Mouse (Mus musculus): ENCODE measurements at regions not wholly inside any gene's neighbourhood (a gene's known extent, or its start where the extent isn't known, plus 50 kb on each side); places are given as distances from the start of the nearest gene placed in this dataset.

DNA sequence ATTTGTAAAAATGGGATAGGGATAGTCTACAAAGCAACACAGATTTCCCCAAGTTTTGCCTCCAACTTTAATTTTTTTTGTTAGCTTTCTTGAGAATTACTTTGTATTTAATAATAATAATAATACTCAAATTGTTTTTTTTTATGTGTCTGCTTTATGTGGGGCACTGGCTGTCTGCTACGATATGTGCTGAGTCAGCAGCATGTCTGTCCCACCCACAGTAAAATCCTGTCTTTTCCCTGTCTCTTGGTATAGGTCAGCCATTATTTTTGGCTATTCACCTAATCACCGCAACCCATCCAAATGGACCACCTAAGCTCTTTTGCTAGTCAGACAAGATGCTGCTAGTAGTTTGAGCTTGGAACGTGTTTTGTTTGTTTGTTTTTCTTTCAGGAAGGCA lies 473.0 kb downstream of the Hs3st4 start:
- Histone ChIP-seq H3K27me3 (ENCODE audit: control insufficient read depth, insufficient read depth, low read length) (no peaks in the 10 kb centered on the region), H3K27ac (ENCODE audit: control insufficient read depth, insufficient read depth, low read depth, low read length) (no peak overlapping the region), H3K4me3 (ENCODE audit: control insufficient read depth, low read depth, low read length) (no peak overlapping the region), H3K36me3 (ENCODE audit: control insufficient read depth, insufficient read depth, low read length) (no peaks in the 10 kb centered on the region), H3K4me1 (ENCODE audit: control insufficient read depth, insufficient read depth, low read length) (no peaks in the 10 kb centered on the region)
- no peak for TF ChIP-seq CTCF (IDR thresholded peaks at IDR 0.05; ENCODE audit: control insufficient read depth, insufficient read depth, insufficient replicate concordance, low read depth, low read length)
- TF ChIP-seq POLR2A (IDR thresholded peaks at IDR 0.05; ENCODE audit: control insufficient read depth, low read depth, low read length), result no peak

DNA sequence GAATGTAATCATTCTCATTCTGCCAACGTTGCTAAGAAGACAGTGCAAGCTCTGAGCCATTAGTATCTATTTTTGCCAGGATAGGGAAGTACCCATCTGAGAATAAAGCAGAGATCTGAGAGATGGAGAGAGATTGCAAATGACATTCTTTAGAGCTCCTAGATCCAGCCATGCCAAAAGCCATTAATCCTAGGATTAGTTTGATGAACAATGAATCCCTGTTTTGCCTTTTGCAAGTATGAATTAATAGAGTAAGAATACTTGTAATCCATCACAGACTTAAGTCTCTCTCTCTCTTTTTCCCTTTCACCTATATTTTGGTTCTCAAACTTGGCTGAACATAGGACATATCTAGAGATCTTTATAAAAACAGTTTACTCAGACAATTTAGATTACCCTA lies 504.7 kb downstream of the Hs3st4 start:
- Histone ChIP-seq H3K36me3 (ENCODE audit: control insufficient read depth, insufficient read depth, low read length) (no peaks in the 10 kb centered on the region), H3K4me3 (ENCODE audit: control insufficient read depth, low read depth, low read length) (no peak overlapping the region), H3K4me1 (ENCODE audit: control insufficient read depth, insufficient read depth, low read length) (no peaks in the 10 kb centered on the region), H3K27me3 (ENCODE audit: control insufficient read depth, insufficient read depth, low read length) (no peaks in the 10 kb centered on the region), H3K27ac (ENCODE audit: control insufficient read depth, insufficient read depth, low read depth, low read length) (no peak overlapping the region)
- no peak for TF ChIP-seq POLR2A (IDR thresholded peaks at IDR 0.05; ENCODE audit: control insufficient read depth, low read depth, low read length)
- TF ChIP-seq CTCF (IDR thresholded peaks at IDR 0.05; ENCODE audit: control insufficient read depth, insufficient read depth, insufficient replicate concordance, low read depth, low read length), result no peak

DNA sequence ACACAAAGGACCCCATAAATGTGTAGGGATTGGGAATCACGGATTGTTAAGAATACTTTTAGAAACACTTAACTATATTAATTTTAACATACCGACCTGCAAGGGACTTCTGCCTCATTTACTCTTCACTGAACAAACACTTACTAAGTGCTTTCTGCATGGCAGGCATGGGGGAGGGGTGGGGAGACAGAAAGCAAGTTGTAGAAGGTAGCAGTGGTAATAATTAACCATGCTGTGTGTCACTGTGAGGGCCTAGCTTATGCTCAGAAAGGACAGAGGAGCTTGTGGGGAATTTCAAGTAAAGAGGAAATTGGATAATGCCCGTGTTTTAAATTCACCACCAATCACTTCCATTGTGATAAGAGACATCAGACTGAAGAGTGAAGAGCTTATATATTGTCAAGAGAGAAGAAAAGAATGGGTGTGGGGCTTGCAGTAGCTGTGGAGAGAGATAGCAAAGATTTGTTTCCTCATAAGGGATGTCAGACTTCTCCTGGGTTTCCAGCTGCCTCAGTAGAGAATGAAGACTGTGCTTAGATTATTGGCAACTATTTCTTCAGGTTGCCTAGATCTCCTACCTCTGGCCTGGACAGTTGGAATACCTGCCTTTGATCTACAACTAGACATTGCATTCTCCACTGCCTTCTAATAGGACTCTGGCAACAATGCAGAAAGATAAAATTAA lies 508.6 kb downstream of the Hs3st4 start:
- H3K27ac ChIP-seq (ENCODE audit: control insufficient read depth, insufficient read depth, low read depth, low read length), result no peak overlapping the region
- no peaks in the 10 kb centered on the region for H3K27me3 ChIP-seq (ENCODE audit: control insufficient read depth, insufficient read depth, low read length)
- H3K4me3 ChIP-seq (ENCODE audit: control insufficient read depth, low read depth, low read length), result no peak overlapping the region
- TF ChIP-seq CTCF (IDR thresholded peaks at IDR 0.05; ENCODE audit: control insufficient read depth, insufficient read depth, insufficient replicate concordance, low read depth, low read length), result no peak
- no peak for TF ChIP-seq POLR2A (IDR thresholded peaks at IDR 0.05; ENCODE audit: control insufficient read depth, low read depth, low read length)
- H3K36me3 ChIP-seq (ENCODE audit: control insufficient read depth, insufficient read depth, low read length), result no peaks in the 10 kb centered on the region
- H3K4me1 ChIP-seq (ENCODE audit: control insufficient read depth, insufficient read depth, low read length), result no peaks in the 10 kb centered on the region

DNA sequence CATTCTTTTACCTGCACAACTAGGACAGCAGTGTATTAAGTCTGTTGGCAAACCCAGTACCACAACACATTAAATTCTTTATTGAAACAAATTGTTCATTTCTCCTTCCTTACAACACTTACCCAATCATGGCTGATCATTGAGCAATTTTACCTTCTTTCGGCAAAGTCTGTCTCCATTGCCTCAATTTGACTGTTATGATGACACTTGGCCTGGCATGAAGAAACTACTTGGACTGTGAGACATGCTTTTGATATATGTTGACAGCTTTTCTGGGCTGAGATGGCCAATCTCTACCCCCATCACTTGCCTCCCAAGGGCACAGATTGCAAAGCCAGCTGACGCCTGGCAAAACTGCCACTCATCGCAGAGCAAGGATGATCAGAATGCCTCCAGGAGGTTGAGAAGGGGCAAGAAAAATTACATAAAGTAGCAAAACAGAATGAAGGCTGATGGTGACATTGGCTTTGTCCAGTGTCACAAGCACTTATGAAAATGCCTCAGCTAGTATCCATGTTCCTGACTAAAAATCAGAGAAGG lies 509.3 kb downstream of the Hs3st4 start:
- Histone ChIP-seq H3K4me3 (ENCODE audit: control insufficient read depth, low read depth, low read length) (no peak overlapping the region), H3K4me1 (ENCODE audit: control insufficient read depth, insufficient read depth, low read length) (no peaks in the 10 kb centered on the region), H3K27ac (ENCODE audit: control insufficient read depth, insufficient read depth, low read depth, low read length) (no peak overlapping the region), H3K27me3 (ENCODE audit: control insufficient read depth, insufficient read depth, low read length) (no peaks in the 10 kb centered on the region), H3K36me3 (ENCODE audit: control insufficient read depth, insufficient read depth, low read length) (no peaks in the 10 kb centered on the region)
- TF ChIP-seq CTCF (IDR thresholded peaks at IDR 0.05; ENCODE audit: control insufficient read depth, insufficient read depth, insufficient replicate concordance, low read depth, low read length) (no peak), POLR2A (IDR thresholded peaks at IDR 0.05; ENCODE audit: control insufficient read depth, low read depth, low read length) (no peak)

DNA sequence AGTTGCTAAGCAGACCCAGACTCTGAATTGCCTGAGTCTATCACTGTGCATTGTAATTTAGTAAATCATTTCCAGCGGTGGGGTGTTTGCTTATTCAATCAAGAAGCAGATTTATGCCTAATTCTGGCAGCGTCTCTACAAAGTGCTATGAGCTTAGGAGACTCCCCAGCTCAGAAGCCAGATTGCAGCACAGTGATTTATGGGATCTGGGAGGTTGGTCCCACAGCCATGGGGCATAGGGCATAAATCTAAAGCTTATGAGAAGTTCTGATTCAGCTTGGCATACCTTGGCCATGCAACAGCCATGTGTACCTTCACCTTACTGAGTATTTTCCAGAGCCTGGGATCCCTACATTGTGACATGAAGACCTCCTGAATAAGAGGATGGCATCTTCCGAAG lies 518.0 kb downstream of the Hs3st4 start:
- Histone ChIP-seq H3K36me3 (ENCODE audit: control insufficient read depth, insufficient read depth, low read length) (no peaks in the 10 kb centered on the region), H3K4me3 (ENCODE audit: control insufficient read depth, low read depth, low read length) (no peak overlapping the region), H3K27ac (ENCODE audit: control insufficient read depth, insufficient read depth, low read depth, low read length) (no peak overlapping the region), H3K4me1 (ENCODE audit: control insufficient read depth, insufficient read depth, low read length) (no peaks in the 10 kb centered on the region), H3K27me3 (ENCODE audit: control insufficient read depth, insufficient read depth, low read length) (no peaks in the 10 kb centered on the region)
- TF ChIP-seq CTCF (IDR thresholded peaks at IDR 0.05; ENCODE audit: control insufficient read depth, insufficient read depth, insufficient replicate concordance, low read depth, low read length) (no peak), POLR2A (IDR thresholded peaks at IDR 0.05; ENCODE audit: control insufficient read depth, low read depth, low read length) (no peak)

DNA sequence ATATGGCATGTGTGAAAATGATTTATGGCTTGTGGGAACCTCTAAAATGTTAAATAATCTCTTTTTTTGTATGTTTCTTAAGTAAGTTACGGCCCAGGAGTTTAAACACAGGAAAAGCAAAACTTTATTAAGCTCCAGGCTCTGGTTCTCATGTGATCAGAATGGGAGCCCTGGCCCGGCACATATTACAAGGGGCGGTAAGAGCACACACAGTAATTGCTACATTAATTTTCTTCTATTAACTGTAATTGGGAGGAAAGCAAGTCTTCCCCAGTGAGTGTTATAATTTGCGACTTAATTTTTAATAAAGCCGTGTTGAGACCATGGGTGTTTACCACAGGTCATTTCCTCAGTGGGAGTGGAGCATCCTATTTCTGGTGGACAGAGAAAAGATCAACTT lies 520.1 kb downstream of the Hs3st4 start:
- TF ChIP-seq POLR2A (IDR thresholded peaks at IDR 0.05; ENCODE audit: control insufficient read depth, low read depth, low read length), result no peak
- TF ChIP-seq CTCF (IDR thresholded peaks at IDR 0.05; ENCODE audit: control insufficient read depth, insufficient read depth, insufficient replicate concordance, low read depth, low read length), result no peak
- Histone ChIP-seq H3K27me3 (ENCODE audit: control insufficient read depth, insufficient read depth, low read length) (no peaks in the 10 kb centered on the region), H3K36me3 (ENCODE audit: control insufficient read depth, insufficient read depth, low read length) (no peaks in the 10 kb centered on the region), H3K27ac (ENCODE audit: control insufficient read depth, insufficient read depth, low read depth, low read length) (no peak overlapping the region), H3K4me3 (ENCODE audit: control insufficient read depth, low read depth, low read length) (no peak overlapping the region), H3K4me1 (ENCODE audit: control insufficient read depth, insufficient read depth, low read length) (no peaks in the 10 kb centered on the region)

DNA sequence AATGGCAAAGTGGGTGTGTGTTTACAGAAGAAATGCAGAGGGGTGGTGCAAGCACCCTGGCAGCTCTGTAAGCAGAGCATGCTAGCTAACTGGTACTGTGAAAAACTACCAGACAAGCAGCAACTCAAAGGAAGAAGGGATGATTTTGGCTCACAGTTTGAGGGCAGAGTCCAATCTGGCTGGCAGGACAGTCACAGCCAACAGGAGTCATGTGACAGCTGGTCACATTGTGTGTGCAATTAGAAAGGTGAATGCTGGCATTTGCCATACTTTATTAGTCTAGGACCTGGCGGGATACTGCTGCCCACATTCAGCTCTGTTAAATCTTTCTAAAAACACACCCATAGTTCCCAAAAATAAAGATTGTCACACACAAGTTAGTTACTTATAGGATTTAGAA lies 566.4 kb downstream of the Hs3st4 start:
- no peak for TF ChIP-seq POLR2A (IDR thresholded peaks at IDR 0.05; ENCODE audit: control insufficient read depth, low read depth, low read length)
- TF ChIP-seq CTCF (IDR thresholded peaks at IDR 0.05; ENCODE audit: control insufficient read depth, insufficient read depth, insufficient replicate concordance, low read depth, low read length), result no peak
- Histone ChIP-seq H3K27me3 (ENCODE audit: control insufficient read depth, insufficient read depth, low read length) (no peaks in the 10 kb centered on the region), H3K36me3 (ENCODE audit: control insufficient read depth, insufficient read depth, low read length) (no peaks in the 10 kb centered on the region), H3K4me1 (ENCODE audit: control insufficient read depth, insufficient read depth, low read length) (no peaks in the 10 kb centered on the region), H3K4me3 (ENCODE audit: control insufficient read depth, low read depth, low read length) (no peak overlapping the region), H3K27ac (ENCODE audit: control insufficient read depth, insufficient read depth, low read depth, low read length) (no peak overlapping the region)
